Mouse (Mus musculus): Measurements from ENCODE around the gene Dhrs11. TPM values are rescaled to one million over a fixed set of nuclear protein-coding genes. Genes with fewer than 3 reads are reported as not detected.
"Not testable (repeated sequence)": the region's sequence is repeated elsewhere in the genome, so short reads cannot be mapped to it uniquely, and the experiment has no call there.

Gene Dhrs11
- polyA plus RNA-seq (2014; fragmentation: Nextera tagmentation; extraction: Ambion mirVana) = 12.4 and 15.2 TPM in 2 replicates

- Histone ChIP-seq H3K36me3 (ENCODE audit: control insufficient read depth, insufficient read depth, low read length) (no peaks in the 10 kb centered on the region), H3K9me3 (ENCODE audit: control insufficient read depth, low read length) (no peaks in the 10 kb centered on the region), H3K4me3 (ENCODE audit: low read depth, low read length) (peak within 1 kb of the TSS; percentile 70), H3K9ac (ENCODE audit: low read depth, low read length) (peak within 1 kb of the TSS; percentile 71), H3K4me1 (replicated peaks; ENCODE audit: control insufficient read depth, insufficient read depth, low read length) (0 out of 2 replicates have a peak, but pooled peaks cover 3% of the 10 kb centered on the region), H3K27me3 (ENCODE audit: control insufficient read depth, insufficient read depth, low read length) (no peaks in the 10 kb centered on the region), H3K27ac (ENCODE audit: low read depth, low read length) (0 out of 2 replicates have a peak within 1 kb of the TSS, but pooled peaks have one; percentile 27), H3K4me2 (replicated peaks; ENCODE audit: low read depth, low read length) (peak within 1 kb of the TSS; percentile 97)
- under 1% methylated on average over 61 of the region's 62 CpGs for WGBS
- ATAC-seq (ENCODE audit: low FRiP score) (peak; percentile 93), DNase-seq (ENCODE audit: low spot score) (peak; percentile 85)
Measured at GRCm38 (mm10) chr11:84828516-84829399, at the start of gene Dhrs11. Dhrs11 (minus strand) TSS chr11:84828994.

- not testable (repeated sequence) for H3K27ac ChIP-seq (ENCODE audit: low read depth, low read length); H3K4me2 ChIP-seq (replicated peaks; ENCODE audit: low read depth, low read length); H3K9me3 ChIP-seq (ENCODE audit: control insufficient read depth, low read length); ATAC-seq (ENCODE audit: low FRiP score); H3K27me3 ChIP-seq (ENCODE audit: control insufficient read depth, insufficient read depth, low read length); DNase-seq (ENCODE audit: low spot score); H3K4me3 ChIP-seq (ENCODE audit: low read depth, low read length); H3K9ac ChIP-seq (ENCODE audit: low read depth, low read length); H3K4me1 ChIP-seq (replicated peaks; ENCODE audit: control insufficient read depth, insufficient read depth, low read length); H3K36me3 ChIP-seq (ENCODE audit: control insufficient read depth, insufficient read depth, low read length)
- no CpG with 5 or more reads among the region's 1 CpGs for WGBS
Measured at GRCm38 (mm10) chr11:84876020-84876419, 47.2 kb upstream of the Dhrs11 start.

- no peaks in the 10 kb centered on the region for H3K9me3 ChIP-seq (ENCODE audit: control insufficient read depth, low read length)
- H3K9ac ChIP-seq (ENCODE audit: low read depth, low read length) = no peak overlapping the region
- ATAC-seq (ENCODE audit: low FRiP score) = no peak
- H3K27me3 ChIP-seq (ENCODE audit: control insufficient read depth, insufficient read depth, low read length) = no peaks in the 10 kb centered on the region
- WGBS = 76% methylated on average over 1 of the region's 1 CpGs
- no peaks in the 10 kb centered on the region; the same call in 1 of the 2 replicates for H3K4me1 ChIP-seq (replicated peaks; ENCODE audit: control insufficient read depth, insufficient read depth, low read length)
- H3K36me3 ChIP-seq (ENCODE audit: control insufficient read depth, insufficient read depth, low read length) = no peaks in the 10 kb centered on the region
- no peak overlapping the region for H3K4me2 ChIP-seq (replicated peaks; ENCODE audit: low read depth, low read length)
- H3K4me3 ChIP-seq (ENCODE audit: low read depth, low read length) = no peak overlapping the region
- no peak overlapping the region for H3K27ac ChIP-seq (ENCODE audit: low read depth, low read length)
- no peak for DNase-seq (ENCODE audit: low spot score)
Measured at GRCm38 (mm10) chr11:84873042-84873833, 44.4 kb upstream of the Dhrs11 start.

- no peak for ATAC-seq (ENCODE audit: low FRiP score)
- peak overlapping the region; percentile 95 for H3K4me3 ChIP-seq (ENCODE audit: low read depth, low read length)
Measured at GRCm38 (mm10) chr11:84871548-84872069, 42.8 kb upstream of the Dhrs11 start.

GRCm38 (mm10) chr11:84871046-84871445 lies 42.3 kb upstream of the Dhrs11 start:
- Histone ChIP-seq H3K27ac (ENCODE audit: low read depth, low read length) (peak overlapping the region; percentile 98), H3K4me2 (replicated peaks; ENCODE audit: low read depth, low read length) (peak overlapping the region; percentile 70), H3K4me1 (replicated peaks; ENCODE audit: control insufficient read depth, insufficient read depth, low read length) (no peaks in the 10 kb centered on the region; the same call in 1 of the 2 replicates), H3K4me3 (ENCODE audit: low read depth, low read length) (peak overlapping the region; percentile 95), H3K9ac (ENCODE audit: low read depth, low read length) (peak overlapping the region; percentile 93), H3K9me3 (ENCODE audit: control insufficient read depth, low read length) (no peaks in the 10 kb centered on the region), H3K27me3 (ENCODE audit: control insufficient read depth, insufficient read depth, low read length) (no peaks in the 10 kb centered on the region), H3K36me3 (ENCODE audit: control insufficient read depth, insufficient read depth, low read length) (no peaks in the 10 kb centered on the region)
- ATAC-seq (ENCODE audit: low FRiP score) (no peak), DNase-seq (ENCODE audit: low spot score) (no peak)
- under 1% methylated on average over 10 of the region's 10 CpGs for WGBS

More at GRCm38 (mm10) chr11:84871548-84872069, 42.8 kb upstream of the Dhrs11 start:
- Histone ChIP-seq H3K4me1 (replicated peaks; ENCODE audit: control insufficient read depth, insufficient read depth, low read length) (no peaks in the 10 kb centered on the region; the same call in 1 of the 2 replicates), H3K4me2 (replicated peaks; ENCODE audit: low read depth, low read length) (peak overlapping the region; percentile 70), H3K27ac (ENCODE audit: low read depth, low read length) (peak overlapping the region; percentile 98; the same call in 1 of the 2 replicates), H3K27me3 (ENCODE audit: control insufficient read depth, insufficient read depth, low read length) (no peaks in the 10 kb centered on the region), H3K36me3 (ENCODE audit: control insufficient read depth, insufficient read depth, low read length) (no peaks in the 10 kb centered on the region), H3K9ac (ENCODE audit: low read depth, low read length) (no peak overlapping the region; the same call in none of the 2 replicates), H3K9me3 (ENCODE audit: control insufficient read depth, low read length) (no peaks in the 10 kb centered on the region)
- no peak for DNase-seq (ENCODE audit: low spot score)
- WGBS = 86% methylated on average over 4 of the region's 4 CpGs

- ATAC-seq (ENCODE audit: low FRiP score) (peak; percentile 88), DNase-seq (ENCODE audit: low spot score) (peak; percentile 89)
- H3K4me2 ChIP-seq (replicated peaks; ENCODE audit: low read depth, low read length) = peak within 1 kb of the TSS; percentile 89
- under 1% methylated on average over 44 of the region's 62 CpGs for WGBS
- H3K27me3 ChIP-seq (ENCODE audit: control insufficient read depth, insufficient read depth, low read length) = no peaks in the 10 kb centered on the region
- peak within 1 kb of the TSS; percentile 93 for H3K9ac ChIP-seq (ENCODE audit: low read depth, low read length)
- peak within 1 kb of the TSS; percentile 98 for H3K27ac ChIP-seq (ENCODE audit: low read depth, low read length)
- H3K4me3 ChIP-seq (ENCODE audit: low read depth, low read length) = peak within 1 kb of the TSS; percentile 95
- H3K9me3 ChIP-seq (ENCODE audit: control insufficient read depth, low read length) = no peaks in the 10 kb centered on the region
- H3K4me1 ChIP-seq (replicated peaks; ENCODE audit: control insufficient read depth, insufficient read depth, low read length) = no peaks in the 10 kb centered on the region; the same call in 1 of the 2 replicates
- H3K36me3 ChIP-seq (ENCODE audit: control insufficient read depth, insufficient read depth, low read length) = no peaks in the 10 kb centered on the region
Measured at GRCm38 (mm10) chr11:84870337-84871043, 41.7 kb upstream of the Dhrs11 start, which contains the start of gene Ggnbp2. Ggnbp2 (minus strand) TSS chr11:84870817.

GRCm38 (mm10) chr11:84869537-84870232 lies 40.9 kb upstream of the Dhrs11 start:
- Histone ChIP-seq H3K9ac (ENCODE audit: low read depth, low read length) (peak overlapping the region; percentile 91), H3K4me3 (ENCODE audit: low read depth, low read length) (peak overlapping the region; percentile 95), H3K27me3 (ENCODE audit: control insufficient read depth, insufficient read depth, low read length) (no peaks in the 10 kb centered on the region), H3K36me3 (ENCODE audit: control insufficient read depth, insufficient read depth, low read length) (no peaks in the 10 kb centered on the region), H3K9me3 (ENCODE audit: control insufficient read depth, low read length) (no peaks in the 10 kb centered on the region), H3K4me2 (replicated peaks; ENCODE audit: low read depth, low read length) (peak overlapping the region; percentile 89), H3K27ac (ENCODE audit: low read depth, low read length) (peak overlapping the region; percentile 94), H3K4me1 (replicated peaks; ENCODE audit: control insufficient read depth, insufficient read depth, low read length) (no peaks in the 10 kb centered on the region; the same call in 1 of the 2 replicates)
- ATAC-seq (ENCODE audit: low FRiP score) (peak; percentile 79), DNase-seq (ENCODE audit: low spot score) (peak; percentile 95)
- under 1% methylated on average over 32 of the region's 61 CpGs for WGBS

All from hindbrain, embryonic 11.5 days (tissue).